Mouse (Mus musculus): ENCODE measurements at regions not wholly inside any gene's neighbourhood (a gene's known extent, or its start where the extent isn't known, plus 50 kb on each side); places are given as distances from the start of the nearest gene placed in this dataset.

DNA sequence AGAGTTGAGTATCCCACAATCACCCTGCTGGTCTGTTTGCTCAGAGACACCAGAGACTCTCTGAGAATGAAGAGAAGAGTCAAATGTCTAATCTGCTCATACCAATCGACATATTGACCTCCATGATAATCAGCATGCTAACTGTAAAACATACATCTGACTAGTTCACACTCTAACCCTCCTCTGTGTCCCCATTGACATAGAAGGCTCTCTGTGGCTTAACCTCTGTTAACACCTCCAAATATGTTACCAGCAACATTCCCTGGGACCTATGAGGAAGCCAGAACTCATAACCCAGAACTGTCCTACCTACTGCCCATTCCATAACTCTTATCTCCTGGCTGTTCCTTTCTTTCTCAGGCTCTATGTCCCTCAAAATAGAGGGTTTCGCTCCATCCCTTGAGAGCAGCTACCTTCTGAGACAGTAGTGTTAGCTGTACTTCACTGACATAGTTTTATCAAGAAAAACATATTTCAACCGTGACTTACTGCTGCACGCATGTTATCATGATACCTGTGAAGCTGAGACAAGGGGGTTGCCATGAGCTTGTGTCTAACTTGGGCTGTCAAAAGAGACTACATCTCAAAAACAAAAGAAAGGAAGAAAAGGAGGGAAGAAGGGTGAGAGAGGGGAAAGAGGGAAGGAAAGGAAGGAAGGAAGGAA is 135.6 kb downstream of the Gsdmc2 start:
- H3K4me2 ChIP-seq (ENCODE audit: insufficient read depth, low read depth, poor library complexity, severe bottlenecking) = no peak overlapping the region
- dilution Hi-C loops (cut with MboI; ENCODE audit: extremely low pct_ligation_motif_present, extremely low pct_unique_long_range_greater_than_20kb, low sequenced_read_pairs) = no loop called here

GRCm38 (mm10) chr15:63704636-63705035 is 140.3 kb downstream of the Gsdmc2 start:
- Histone ChIP-seq H3K9me3 (replicated peaks; ENCODE audit: low read length) (no peaks in the 10 kb centered on the region), H3K27me3 (replicated peaks) (no peaks in the 10 kb centered on the region), H3K4me2 (ENCODE audit: insufficient read depth, low read depth, poor library complexity, severe bottlenecking) (no peak overlapping the region), H3K79me2 (replicated peaks; ENCODE audit: control insufficient read depth, extremely low read depth, insufficient read depth, poor library complexity, severe bottlenecking) (no peaks in the 10 kb centered on the region), H3K9ac (ENCODE audit: insufficient read depth, low read depth) (no peak overlapping the region), H3K27ac (ENCODE audit: insufficient read depth, low read depth) (no peak overlapping the region), H3K36me3 (replicated peaks in 1 of 2; ENCODE audit: control insufficient read depth in 1 of 2, insufficient read depth in 1 of 2, low read length in 1 of 2) (no peaks in the 10 kb centered on the region), H3K4me1 (ENCODE audit: control insufficient read depth in 1 of 2, insufficient read depth in 2 of 2) (no peaks in the 10 kb centered on the region), H3K4me3 (replicated peaks in 1 of 3; ENCODE audit: low read depth in 2 of 3, low read length in 2 of 3, poor library complexity in 1 of 3) (no peak overlapping the region)
- no peak for DNase-seq (ENCODE audit: extremely low read depth)
- in situ Hi-C loops (cut with MboI; ENCODE audit: low pct_ligation_motif_present, low pct_unique_long_range_greater_than_20kb, low sequenced_read_pairs) (no loop called here), dilution Hi-C loops (cut with MboI; ENCODE audit: extremely low pct_ligation_motif_present, extremely low pct_unique_long_range_greater_than_20kb, low sequenced_read_pairs) (no loop called here)
- TF ChIP-seq CHD1 (IDR thresholded peaks at IDR 0.05; ENCODE audit: low read depth, low read length) (no peak), ZMIZ1 (IDR thresholded peaks at IDR 0.05; ENCODE audit: low read depth, low read length) (no peak), E2F4 (IDR thresholded peaks at IDR 0.05; ENCODE audit: insufficient replicate concordance, low read depth, low read length) (no peak), IRF4 (IDR thresholded peaks at IDR 0.05; ENCODE audit: low read depth, low read length) (no peak), ELF1 (IDR thresholded peaks at IDR 0.05; ENCODE audit: low read depth, low read length) (no peak), USF2 (conservative IDR thresholded peaks at IDR 0.05; ENCODE audit: low read depth, low read length) (no peak), TCF12 (IDR thresholded peaks at IDR 0.05; ENCODE audit: low read depth, low read length) (no peak), ZC3H11A (IDR thresholded peaks at IDR 0.05; ENCODE audit: low read depth, low read length) (no peak), NRF1 (IDR thresholded peaks at IDR 0.05; ENCODE audit: low read depth, low read length) (no peak), UBTF (IDR thresholded peaks at IDR 0.05; ENCODE audit: low read depth, low read length) (no peak), PAX5 (IDR thresholded peaks at IDR 0.05; ENCODE audit: low read length) (no peak), MYC (IDR thresholded peaks at IDR 0.05; ENCODE audit: low read depth, low read length) (no peak), MAZ (IDR thresholded peaks at IDR 0.05; ENCODE audit: low read depth, low read length) (no peak)

More for the DNA sequence above, 135.6 kb downstream of the Gsdmc2 start:
- H3K79me2 ChIP-seq (replicated peaks; ENCODE audit: control insufficient read depth, extremely low read depth, insufficient read depth, poor library complexity, severe bottlenecking) = no peaks in the 10 kb centered on the region
- no peaks in the 10 kb centered on the region for H3K27me3 ChIP-seq (replicated peaks)
- no peak overlapping the region for H3K4me3 ChIP-seq (replicated peaks in 1 of 3; ENCODE audit: low read depth in 2 of 3, low read length in 2 of 3, poor library complexity in 1 of 3)
- H3K9me3 ChIP-seq (replicated peaks; ENCODE audit: low read length) = no peaks in the 10 kb centered on the region
- H3K36me3 ChIP-seq (replicated peaks in 1 of 2; ENCODE audit: control insufficient read depth in 1 of 2, insufficient read depth in 1 of 2, low read length in 1 of 2) = no peaks in the 10 kb centered on the region
- no peaks in the 10 kb centered on the region for H3K4me1 ChIP-seq (ENCODE audit: control insufficient read depth in 1 of 2, insufficient read depth in 2 of 2)
- TF ChIP-seq POLR2A (IDR thresholded peaks at IDR 0.05; ENCODE audit: low read depth, low read length) = no peak
- no peak for TF ChIP-seq ZKSCAN1 (IDR thresholded peaks at IDR 0.05; ENCODE audit: borderline replicate concordance, low read depth, low read length)
- TF ChIP-seq UBTF (IDR thresholded peaks at IDR 0.05; ENCODE audit: low read depth, low read length) = no peak
- TF ChIP-seq ZC3H11A (IDR thresholded peaks at IDR 0.05; ENCODE audit: low read depth, low read length) = no peak
- no peak for TF ChIP-seq EP300 (IDR thresholded peaks at IDR 0.05; ENCODE audit: low read length)
- no peak for TF ChIP-seq MEF2A (IDR thresholded peaks at IDR 0.05; ENCODE audit: borderline replicate concordance, low read depth, low read length)
- no peak for TF ChIP-seq HCFC1 (IDR thresholded peaks at IDR 0.05; ENCODE audit: low read depth, low read length)
- no peak for TF ChIP-seq ETS1 (conservative IDR thresholded peaks at IDR 0.05; ENCODE audit: low read depth, low read length)
- no peak for TF ChIP-seq E2F4 (IDR thresholded peaks at IDR 0.05; ENCODE audit: insufficient replicate concordance, low read depth, low read length)
- TF ChIP-seq MYC (IDR thresholded peaks at IDR 0.05; ENCODE audit: low read depth, low read length) = no peak
- no peak for TF ChIP-seq MAZ (IDR thresholded peaks at IDR 0.05; ENCODE audit: low read depth, low read length)
- no peak for TF ChIP-seq SMC3 (IDR thresholded peaks at IDR 0.05; ENCODE audit: low read depth, low read length)
- TF ChIP-seq CTCF (conservative IDR thresholded peaks at IDR 0.05 in 1 of 2, IDR thresholded peaks at IDR 0.05 in 1 of 2; ENCODE audit: low read depth in 2 of 2, low read length in 2 of 2) = no peak
- no peak for TF ChIP-seq MXI1 (IDR thresholded peaks at IDR 0.05; ENCODE audit: low read depth, low read length)
- no peak for TF ChIP-seq POLR2AphosphoS2 (IDR thresholded peaks at IDR 0.05; ENCODE audit: low read depth, low read length)
- TF ChIP-seq PAX5 (IDR thresholded peaks at IDR 0.05; ENCODE audit: low read length) = no peak
- no peak for DNase-seq (ENCODE audit: extremely low read depth)
- H3K27ac ChIP-seq (ENCODE audit: insufficient read depth, low read depth) = no peak overlapping the region
- in situ Hi-C loops (cut with MboI; ENCODE audit: low pct_ligation_motif_present, low pct_unique_long_range_greater_than_20kb, low sequenced_read_pairs) = no loop called here
- H3K9ac ChIP-seq (ENCODE audit: insufficient read depth, low read depth) = no peak overlapping the region
